Mouse (Mus musculus) G1E-ER4 (cell line): ENCODE measurements around the gene 4930502E18Rik. TPM values are rescaled to one million over a fixed set of nuclear protein-coding genes. Genes with fewer than 3 reads are reported as not detected.

Source experiments
- GATA1 ChIP-seq: IDR thresholded peaks from one replicate; pipeline ENCODE4 v1.8.0; 2012; ENCODE audit warnings: low read length, inconsistent platforms
- polyA plus RNA-seq: library from polyadenylated mRNA; stranded (reverse); fragments of >175 nt; gene quantifications from 2 replicates; pipeline ENCODE4 v1.2.3, GENCODE M21; 2012

Gene 4930502E18Rik
- polyA plus RNA-seq = not detected in 2 replicates

DNA sequence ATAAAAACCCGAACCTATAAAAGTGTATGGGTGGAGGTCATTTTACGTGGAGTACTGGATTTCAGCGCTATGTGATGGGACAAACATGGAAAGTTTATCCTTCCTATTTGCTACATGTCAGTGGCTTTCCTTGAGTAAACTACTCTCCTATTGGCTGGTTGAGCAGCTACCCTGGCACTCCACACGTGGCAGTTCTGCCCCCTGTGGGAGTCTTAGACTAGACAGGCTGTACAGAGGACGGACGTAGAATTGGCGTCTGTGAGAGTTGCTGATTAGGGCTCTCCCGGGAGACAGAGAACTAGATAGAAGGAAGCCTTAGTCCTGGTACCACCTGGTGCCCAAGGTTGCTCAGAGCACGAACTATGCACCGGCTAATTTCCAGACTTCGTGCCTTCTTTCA lies at the start of gene 4930502E18Rik:
4930502E18Rik (plus strand) TSS at position 231 of the 400 bp plus-strand sequence.
- TF ChIP-seq GATA1 = no peak

DNA sequence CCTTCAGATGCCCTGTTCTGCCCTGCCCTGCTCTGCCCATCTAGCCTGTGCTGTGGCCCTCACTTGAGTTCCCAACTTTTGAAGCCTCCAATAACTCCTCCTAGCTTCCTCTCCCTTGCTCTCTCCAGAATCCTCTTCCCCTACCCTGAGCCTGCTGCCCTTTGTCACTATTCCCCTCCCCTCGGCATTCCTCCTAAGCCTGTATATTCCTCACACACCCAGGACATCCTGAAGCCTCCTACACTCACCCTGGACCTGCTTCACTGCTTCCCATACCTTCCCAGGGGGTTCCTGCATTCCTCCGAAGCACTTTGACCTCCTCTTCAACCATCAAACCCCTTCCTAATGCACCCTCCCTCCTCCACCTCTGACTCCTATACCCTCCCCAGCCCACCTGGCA lies 32.6 kb upstream of the 4930502E18Rik start:
- TF ChIP-seq GATA1 = no peak

DNA sequence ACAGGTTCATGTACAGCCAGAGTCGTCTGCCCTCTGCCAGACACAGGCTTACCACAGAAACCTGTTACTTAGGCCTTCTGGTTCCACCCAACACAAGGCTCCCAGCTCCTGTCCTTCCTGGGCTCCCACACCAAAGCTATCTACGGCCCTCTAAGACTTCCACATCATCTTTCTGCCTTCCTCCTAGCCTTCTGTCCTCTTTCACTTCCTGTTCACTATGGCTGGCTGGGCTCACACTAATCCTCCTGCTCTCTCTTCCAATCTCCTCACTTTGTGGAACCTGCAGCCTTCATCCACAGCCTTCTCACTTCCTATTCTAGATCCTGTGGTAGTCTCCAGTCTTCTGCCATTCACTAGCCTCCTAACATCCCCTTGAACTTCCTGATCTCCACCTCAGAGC lies 31.5 kb upstream of the 4930502E18Rik start:
- no peak for TF ChIP-seq GATA1

DNA sequence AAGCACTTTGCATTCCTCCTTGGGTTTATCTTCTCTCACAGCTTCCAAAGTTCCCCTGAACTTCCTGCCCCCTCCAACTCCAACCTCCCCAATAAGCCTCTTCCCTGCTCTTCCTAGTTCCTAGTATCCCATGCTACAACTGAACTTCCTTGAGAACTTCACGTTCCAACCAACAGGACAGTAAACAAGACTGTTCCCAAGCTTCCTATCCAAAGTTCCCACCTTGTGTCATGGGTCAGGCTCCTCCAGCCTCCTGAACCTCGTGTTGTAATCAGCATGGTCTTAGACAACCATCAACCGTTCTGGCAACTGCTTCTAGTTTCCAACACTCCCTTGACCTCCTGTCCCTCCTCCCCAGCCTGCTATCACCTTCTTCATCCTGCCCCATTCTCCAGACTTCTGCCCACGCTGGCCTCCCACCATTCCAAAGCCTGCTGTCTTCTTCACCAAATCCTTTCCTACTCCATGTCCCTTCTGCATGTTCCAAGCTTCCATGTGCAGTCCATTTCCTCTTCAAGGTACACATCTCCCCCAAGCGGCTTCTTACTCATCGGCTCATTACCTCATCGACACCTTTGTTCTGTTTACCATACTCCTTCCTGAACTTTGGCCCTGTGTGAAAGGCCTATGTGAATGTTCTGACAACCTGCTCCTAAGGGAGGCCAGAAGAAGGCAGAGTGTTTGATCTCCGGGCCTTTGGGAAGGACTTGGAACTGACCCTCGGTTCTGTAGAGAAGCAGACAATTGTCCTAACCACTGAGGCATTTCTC lies 30.4 kb upstream of the 4930502E18Rik start:
- no peak for TF ChIP-seq GATA1

DNA sequence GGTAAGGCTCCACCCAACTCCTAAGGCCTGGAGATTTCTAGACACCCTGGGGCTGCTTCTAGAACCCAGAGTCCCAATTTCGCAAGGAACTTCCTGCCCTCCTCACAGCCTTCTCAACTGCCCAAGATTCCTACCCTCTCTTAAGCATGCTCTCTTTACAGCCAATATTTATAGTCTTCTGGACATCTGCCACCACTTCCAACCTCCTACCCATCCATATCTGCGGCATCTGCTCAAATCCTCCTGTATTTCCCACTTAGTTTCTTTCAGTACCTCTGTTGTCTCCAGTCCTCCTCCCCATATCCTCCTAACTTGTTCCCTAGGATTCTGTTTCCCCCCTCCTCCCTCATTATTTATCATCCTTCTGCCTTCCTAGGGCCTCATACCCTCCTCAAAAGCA lies 25.4 kb upstream of the 4930502E18Rik start:
- TF ChIP-seq GATA1 = no peak

DNA sequence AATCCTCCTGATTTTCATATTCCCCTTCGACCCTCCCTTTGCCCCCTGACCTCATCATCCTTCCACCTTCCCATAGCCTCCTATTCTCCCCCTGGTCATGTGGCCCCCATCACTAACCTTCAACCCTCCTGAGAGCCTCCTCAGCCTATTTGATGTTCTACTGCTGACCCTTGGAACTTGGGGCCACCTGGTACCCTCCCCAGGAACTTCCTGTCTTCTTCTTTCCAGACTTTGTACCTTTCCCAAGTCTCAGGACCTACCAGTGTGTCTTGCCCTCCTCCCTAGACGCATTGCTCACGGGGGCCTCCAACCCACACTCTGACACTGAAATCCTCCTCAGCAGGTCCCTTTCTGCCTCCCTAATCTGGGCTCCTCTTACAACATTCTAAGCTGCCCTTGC lies 22.0 kb upstream of the 4930502E18Rik start:
- no peak for TF ChIP-seq GATA1

DNA sequence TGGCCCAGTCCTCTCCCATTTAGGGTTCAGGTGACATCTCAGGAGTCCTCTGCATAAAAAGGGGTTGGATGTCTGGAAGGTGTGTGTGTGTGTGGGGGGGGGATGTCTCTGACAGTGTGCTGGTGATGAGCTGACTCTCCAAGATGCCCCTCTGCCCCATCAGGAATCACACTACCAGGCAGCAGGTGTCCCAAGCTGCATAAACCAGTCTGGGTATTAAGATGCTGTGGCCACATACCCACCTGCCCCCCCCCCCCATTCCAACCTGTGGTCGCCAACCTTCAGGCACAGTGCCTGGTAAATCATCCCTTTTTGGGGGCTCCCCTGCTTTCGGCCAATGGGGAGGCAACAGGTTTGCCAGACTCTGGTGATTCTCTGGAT lies 8.7 kb upstream of the 4930502E18Rik start:
- no peak for TF ChIP-seq GATA1

DNA sequence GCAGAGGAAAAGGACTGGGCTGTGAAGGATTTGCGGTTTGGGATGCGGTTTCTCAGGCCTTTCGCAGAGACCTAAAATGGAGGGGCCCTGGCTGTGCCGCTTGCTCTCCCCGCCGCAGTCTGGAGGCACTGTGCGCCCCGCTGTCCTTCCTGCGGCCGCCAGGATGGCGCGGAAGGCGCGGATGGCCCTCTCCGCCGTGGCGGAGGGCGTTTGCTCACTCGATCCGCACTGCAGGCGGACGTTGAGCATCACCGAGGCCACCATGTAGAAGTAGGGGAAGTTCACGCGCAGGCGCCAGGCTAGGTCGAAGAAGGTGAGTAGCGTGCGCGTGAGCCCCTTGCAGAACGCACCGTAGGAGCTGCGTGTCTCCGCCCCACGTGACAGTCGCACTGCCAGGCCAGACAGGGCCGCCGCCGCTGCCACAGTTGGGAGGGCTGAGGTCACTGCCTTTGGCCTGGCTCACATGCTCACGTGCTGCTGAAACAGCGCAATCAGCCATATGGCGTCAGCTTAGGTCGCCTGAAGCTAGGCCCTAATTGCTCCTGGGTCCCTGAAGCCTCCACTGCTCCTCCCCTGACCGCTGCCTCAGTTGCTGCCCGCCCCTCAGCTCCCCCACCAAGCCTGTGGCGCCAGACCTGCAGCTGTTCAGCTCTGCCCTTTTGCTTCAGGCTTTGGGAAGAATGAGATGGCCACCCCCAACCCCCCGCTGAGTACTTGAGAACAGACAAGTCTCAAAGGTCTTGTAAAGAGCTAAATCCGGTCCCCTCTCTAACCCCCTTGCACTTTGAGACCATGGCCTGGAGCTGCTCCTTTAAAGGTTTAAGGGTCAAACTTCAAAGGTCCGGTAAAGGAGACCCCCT lies 8.1 kb upstream of the 4930502E18Rik start:
- no peak for TF ChIP-seq GATA1

DNA sequence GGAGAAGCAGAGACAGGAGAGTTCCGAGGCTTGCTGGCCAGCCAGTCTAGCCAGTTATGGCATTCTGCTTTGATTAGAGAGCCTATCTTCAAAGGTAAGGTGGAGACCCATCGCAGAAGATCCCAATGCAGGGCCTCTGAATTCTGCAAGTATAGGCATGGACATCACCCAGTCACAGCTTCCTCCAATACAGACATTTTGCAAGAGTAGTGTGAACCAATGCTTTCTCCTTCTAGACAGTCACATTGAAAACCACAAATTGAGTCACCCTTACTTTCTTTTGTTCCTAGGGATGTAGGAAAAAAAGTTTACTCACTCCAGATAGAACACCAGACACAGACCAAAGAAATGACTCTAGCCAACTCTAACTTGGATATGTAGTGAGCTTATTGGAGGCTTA lies 4.3 kb downstream of the 4930502E18Rik start:
- TF ChIP-seq GATA1 = no peak

DNA sequence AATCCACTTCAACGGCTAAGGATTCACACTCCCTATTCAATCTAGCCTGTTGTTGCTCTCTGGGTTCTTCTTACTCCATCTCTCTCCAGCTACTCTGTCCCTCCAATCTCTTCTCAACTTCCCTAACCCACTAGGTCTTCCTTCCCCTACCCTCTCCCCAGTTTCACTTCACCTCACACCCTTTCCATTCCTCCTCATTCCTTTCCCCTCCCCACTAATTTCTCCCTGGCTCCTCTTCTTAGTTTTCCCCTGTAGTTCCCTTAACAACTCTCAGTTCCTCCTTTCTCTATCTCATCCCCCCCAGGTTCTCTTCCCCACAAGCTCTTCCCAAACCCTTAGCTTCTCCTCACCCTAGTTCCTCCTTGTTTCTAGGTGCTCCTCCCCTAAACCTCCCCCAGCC lies 28.2 kb downstream of the 4930502E18Rik start:
- TF ChIP-seq GATA1 = no peak

DNA sequence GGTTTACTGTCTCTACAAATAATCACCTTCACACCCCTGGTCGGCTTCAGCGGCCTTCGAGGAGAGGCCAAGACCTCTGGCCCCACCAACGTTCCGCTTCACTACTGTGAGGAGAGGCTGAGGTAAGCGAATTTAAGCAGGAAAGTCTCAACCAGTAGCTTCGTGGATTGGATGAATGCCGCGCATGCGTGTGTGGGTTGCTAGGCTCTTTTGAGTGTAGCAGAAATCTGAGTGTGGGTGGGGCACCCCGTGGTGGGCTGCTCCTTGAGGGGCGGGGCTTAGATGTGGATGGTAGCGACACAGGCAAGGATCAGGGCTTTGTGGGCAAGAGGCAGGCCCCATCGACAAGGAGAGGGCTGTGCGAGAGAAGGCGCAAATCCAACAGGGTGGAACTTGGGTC lies 33.1 kb downstream of the 4930502E18Rik start, which contains the start of gene 1700013H16Rik:
1700013H16Rik (minus strand) TSS at position 96 of the 400 bp plus-strand sequence.
- TF ChIP-seq GATA1 = no peak

DNA sequence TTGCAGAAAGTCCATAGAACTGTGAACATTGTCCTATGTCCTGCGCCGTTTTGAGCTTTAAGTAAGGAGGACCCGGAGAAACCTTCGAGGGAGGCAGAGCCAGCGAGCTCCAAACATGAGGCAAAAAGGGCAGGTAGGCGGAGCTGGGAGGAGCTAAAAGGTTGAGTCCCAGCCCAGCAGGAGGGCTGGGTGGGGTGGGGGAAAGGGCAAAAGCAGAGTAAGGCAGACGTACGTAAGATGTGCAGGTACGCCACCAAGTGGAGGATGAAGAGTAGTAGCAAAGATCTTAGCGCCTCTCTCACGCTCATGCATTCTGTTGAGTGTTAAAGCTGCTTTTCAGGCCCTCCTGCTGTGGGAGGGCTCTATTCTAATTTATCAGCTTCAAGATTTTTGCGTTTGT lies 51.6 kb downstream of the 4930502E18Rik start, which contains the start of gene Zfp36l3:
Zfp36l3 (minus strand) TSS at position 119 of the 400 bp plus-strand sequence.
- no peak for TF ChIP-seq GATA1

Other genes with a start within 250 kb of the 4930502E18Rik start
- not detected in 2 replicates for gene Rtl8c, start 116.8 kb upstream of the 4930502E18Rik start, polyA plus RNA-seq
- gene Gm14597, start 115.8 kb upstream of the 4930502E18Rik start, polyA plus RNA-seq = not detected in 2 replicates
- not detected in 2 replicates for gene Rtl8a, start 81.1 kb upstream of the 4930502E18Rik start, polyA plus RNA-seq
- gene Rtl8b, start 54.4 kb upstream of the 4930502E18Rik start, polyA plus RNA-seq = not detected in 2 replicates
- gene 1700013H16Rik, start 33.0 kb downstream of the 4930502E18Rik start, polyA plus RNA-seq = not detected in 2 replicates
- not detected in 2 replicates for gene Zfp36l3, start 51.6 kb downstream of the 4930502E18Rik start, polyA plus RNA-seq
- 0.24 TPM in 1 of 2 replicates, not detected in the other for gene Xlr, start 72.9 kb downstream of the 4930502E18Rik start, polyA plus RNA-seq